Mouse (Mus musculus): Measurements from ENCODE around the gene Meis1. TPM values are rescaled to one million over a fixed set of nuclear protein-coding genes. Genes with fewer than 3 reads are reported as not detected.

Gene Meis1
- polyA plus RNA-seq, 1 experiment from 2014 or later: 132 TPM

- peak overlapping the region; percentile 100 for H3K27ac ChIP-seq (ENCODE audit: low read depth)
- H3K4me2 ChIP-seq: peak overlapping the region; percentile 62
- 2% methylated on average over 14 of the region's 14 CpGs for WGBS
- H3K9ac ChIP-seq: peak overlapping the region; percentile 86
- H3K4me3 ChIP-seq (ENCODE audit: low read depth, low read length): peak overlapping the region; percentile 62
- peaks cover 30% of the 10 kb centered on the region for H3K36me3 ChIP-seq (ENCODE audit: insufficient read depth)
- DNase-seq: peak; percentile 35
- H3K4me1 ChIP-seq (ENCODE audit: insufficient read depth): peaks cover 13% of the 10 kb centered on the region; the same call in 1 of the 2 replicates
- ATAC-seq (ENCODE audit: insufficient read depth): no peak
- TF ChIP-seq CTCF (IDR thresholded peaks at IDR 0.05; ENCODE audit: low read depth): no peak
- H3K9me3 ChIP-seq (ENCODE audit: low read depth, low read length): no peaks in the 10 kb centered on the region
- H3K27me3 ChIP-seq (ENCODE audit: insufficient read depth, low read length): no peaks in the 10 kb centered on the region
These were observed 919 bp downstream of the Meis1 start for GRCm38 (mm10) chr11:19017719-19018413.

- DNase-seq (peak; percentile 46), ATAC-seq (ENCODE audit: insufficient read depth) (no peak)
- H3K27me3 ChIP-seq (ENCODE audit: insufficient read depth, low read length): no peaks in the 10 kb centered on the region
- peaks cover 34% of the 10 kb centered on the region for H3K36me3 ChIP-seq (ENCODE audit: insufficient read depth)
- peak overlapping the region; percentile 100 for H3K27ac ChIP-seq (ENCODE audit: low read depth)
- no peaks in the 10 kb centered on the region for H3K9me3 ChIP-seq (ENCODE audit: low read depth, low read length)
- H3K9ac ChIP-seq: peak overlapping the region; percentile 86
- peak overlapping the region; percentile 62 for H3K4me3 ChIP-seq (ENCODE audit: low read depth, low read length)
- H3K4me2 ChIP-seq: peak overlapping the region; percentile 62
- 2% methylated on average over 1 of the region's 1 CpGs for WGBS
- no peak for TF ChIP-seq CTCF (IDR thresholded peaks at IDR 0.05; ENCODE audit: low read depth)
- H3K4me1 ChIP-seq (ENCODE audit: insufficient read depth): peaks cover 7% of the 10 kb centered on the region; the same call in 1 of the 2 replicates
These were observed 1.5 kb downstream of the Meis1 start for GRCm38 (mm10) chr11:19017262-19017661.

GRCm38 (mm10) chr11:19016481-19017220 is 2.1 kb downstream of the Meis1 start:
- WGBS: under 1% methylated on average over 10 of the region's 10 CpGs
- Histone ChIP-seq H3K9ac (peak overlapping the region; percentile 86), H3K4me2 (peak overlapping the region; percentile 62), H3K4me1 (ENCODE audit: insufficient read depth) (peaks cover 4% of the 10 kb centered on the region; the same call in 1 of the 2 replicates), H3K36me3 (ENCODE audit: insufficient read depth) (peaks cover 34% of the 10 kb centered on the region), H3K9me3 (ENCODE audit: low read depth, low read length) (no peaks in the 10 kb centered on the region), H3K27me3 (ENCODE audit: insufficient read depth, low read length) (no peaks in the 10 kb centered on the region), H3K4me3 (ENCODE audit: low read depth, low read length) (peak overlapping the region; percentile 62), H3K27ac (ENCODE audit: low read depth) (peak overlapping the region; percentile 100)
- DNase-seq (peak; percentile 59), ATAC-seq (ENCODE audit: insufficient read depth) (no peak)
- TF ChIP-seq CTCF (IDR thresholded peaks at IDR 0.05; ENCODE audit: low read depth): no peak

- Histone ChIP-seq H3K27ac (ENCODE audit: low read depth) (peak overlapping the region; percentile 100), H3K27me3 (ENCODE audit: insufficient read depth, low read length) (no peaks in the 10 kb centered on the region), H3K9me3 (ENCODE audit: low read depth, low read length) (no peaks in the 10 kb centered on the region), H3K9ac (peak overlapping the region; percentile 86), H3K36me3 (ENCODE audit: insufficient read depth) (peaks cover 41% of the 10 kb centered on the region), H3K4me2 (peak overlapping the region; percentile 62), H3K4me1 (ENCODE audit: insufficient read depth) (no peaks in the 10 kb centered on the region), H3K4me3 (ENCODE audit: low read depth, low read length) (peak overlapping the region; percentile 62)
- DNase-seq: peak; percentile 57
- TF ChIP-seq CTCF (IDR thresholded peaks at IDR 0.05; ENCODE audit: low read depth): no peak
- WGBS: under 1% methylated on average over 37 of the region's 37 CpGs
- ATAC-seq (ENCODE audit: insufficient read depth): no peak
These were observed 2.9 kb downstream of the Meis1 start for GRCm38 (mm10) chr11:19015731-19016461.

- peaks cover 46% of the 10 kb centered on the region for H3K36me3 ChIP-seq (ENCODE audit: insufficient read depth)
- H3K27me3 ChIP-seq (ENCODE audit: insufficient read depth, low read length): no peaks in the 10 kb centered on the region
- H3K27ac ChIP-seq (ENCODE audit: low read depth): peak overlapping the region; percentile 100
- ATAC-seq (ENCODE audit: insufficient read depth) (no peak), DNase-seq (no peak)
- peak overlapping the region; percentile 62 for H3K4me2 ChIP-seq
- H3K9me3 ChIP-seq (ENCODE audit: low read depth, low read length): no peaks in the 10 kb centered on the region
- peak overlapping the region; percentile 62 for H3K4me3 ChIP-seq (ENCODE audit: low read depth, low read length)
- under 1% methylated on average over 5 of the region's 5 CpGs for WGBS
- no peak for TF ChIP-seq CTCF (IDR thresholded peaks at IDR 0.05; ENCODE audit: low read depth)
- no peaks in the 10 kb centered on the region for H3K4me1 ChIP-seq (ENCODE audit: insufficient read depth)
- H3K9ac ChIP-seq: peak overlapping the region; percentile 86
These were observed 3.4 kb downstream of the Meis1 start for GRCm38 (mm10) chr11:19015381-19015730.

GRCm38 (mm10) chr11:19014441-19015161 is 4.2 kb downstream of the Meis1 start:
- H3K9ac ChIP-seq: peak overlapping the region; percentile 86
- TF ChIP-seq CTCF (IDR thresholded peaks at IDR 0.05; ENCODE audit: low read depth): no peak

More at GRCm38 (mm10) chr11:19014441-19015161, 4.2 kb downstream of the Meis1 start:
- WGBS: under 1% methylated on average over 35 of the region's 35 CpGs
- Histone ChIP-seq H3K27ac (ENCODE audit: low read depth) (peak overlapping the region; percentile 100), H3K4me2 (peak overlapping the region; percentile 62), H3K4me1 (ENCODE audit: insufficient read depth) (no peaks in the 10 kb centered on the region), H3K9me3 (ENCODE audit: low read depth, low read length) (no peaks in the 10 kb centered on the region), H3K4me3 (ENCODE audit: low read depth, low read length) (peak overlapping the region; percentile 62), H3K27me3 (ENCODE audit: insufficient read depth, low read length) (no peaks in the 10 kb centered on the region), H3K36me3 (ENCODE audit: insufficient read depth) (peaks cover 54% of the 10 kb centered on the region)
- DNase-seq: peak; percentile 59
- no peak for ATAC-seq (ENCODE audit: insufficient read depth)
